Mouse (Mus musculus) neutrophil, adult 59 days (primary cell): Measurements from ENCODE around the gene Esp22. TPM values are rescaled to one million over a fixed set of nuclear protein-coding genes. Genes with fewer than 3 reads are reported as not detected.

ENCODE experiments used
- total RNA-seq, 2 experiments: library from RNA; stranded (reverse); gene quantifications; 1 replicate in 1 of 2; 2 replicates in 1 of 2; pipeline ENCODE4 v1.2.4; 2023

The Esp22 gene
- not detected for total RNA-seq

GRCm38 (mm10) chr17:39095034-39095433, at the start of gene Esp22:
Esp22 (plus strand) TSS chr17:39095334.

GRCm38 (mm10) chr17:39076937-39077336, 18.2 kb upstream of the Esp22 start, which contains the start of gene Esp23:
Esp23 (minus strand) TSS chr17:39077037.

Other genes with a start within 250 kb of the Esp22 start
- not detected for gene Esp24, start 58.6 kb upstream of the Esp22 start, total RNA-seq
- gene Gm21903, start 52.0 kb upstream of the Esp22 start, total RNA-seq = not detected
- not detected for gene Esp23, start 18.3 kb upstream of the Esp22 start, total RNA-seq